Mouse (Mus musculus): ENCODE measurements around the gene Ecsit.

- TF ChIP-seq CTCF (conservative IDR thresholded peaks at IDR 0.05; ENCODE audit: low read length) (no peak), POU5F1 (IDR thresholded peaks at IDR 0.05; ENCODE audit: borderline replicate concordance, low read length) (no peak)
Measured at GRCm38 (mm10) chr9:22092746-22093145, 7.5 kb upstream of the Ecsit start.

All from E14TG2a.4 (cell line).